In the genomic region with DNA sequence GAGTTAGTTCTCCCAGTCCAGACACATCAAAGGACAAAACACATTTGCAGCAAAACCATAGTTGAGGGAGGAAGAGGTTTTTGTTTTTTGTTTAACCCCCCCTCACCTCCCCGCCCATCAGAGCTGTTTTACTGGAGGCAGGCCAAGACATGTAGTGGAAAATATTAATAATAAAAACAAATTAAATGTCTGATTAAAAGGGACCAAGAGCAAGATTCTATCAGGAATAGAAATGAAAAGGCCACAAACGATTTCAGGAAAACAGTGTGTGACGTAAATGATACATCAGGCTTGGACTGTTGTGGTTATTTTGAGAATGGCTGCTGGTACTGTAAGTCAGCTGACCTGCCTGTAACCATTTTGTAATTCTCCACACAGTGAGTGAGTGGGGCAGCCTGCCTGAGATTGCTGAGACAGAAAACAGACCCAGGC, we compare ENCODE assay signal across 8 mouse cellular contexts.
DNase-seq lines count a peak whose midpoint lies in the region; ATAC-seq and TF ChIP-seq lines count a peak whose summit lies in the region.

No protein-coding gene starts in this region.

- H3K27me3 ChIP-seq in forebrain, embryonic 12.5 days: no peaks in the 10 kb centered on the region
- no peaks in the 10 kb centered on the region for H3K27me3 ChIP-seq in forebrain, embryonic 10.5 days (ENCODE audit: poor library complexity, severe bottlenecking)
- H3K27me3 ChIP-seq in embryonic facial prominence, embryonic 13.5 days: no peaks in the 10 kb centered on the region
- no peaks in the 10 kb centered on the region for H3K27me3 ChIP-seq in hindbrain, embryonic 14.5 days (ENCODE audit: control insufficient read depth, insufficient read depth, low read length)
- no peaks in the 10 kb centered on the region for H3K27me3 ChIP-seq in midbrain, postnatal 0 days (ENCODE audit: insufficient read depth, low read length)

- DNase-seq in forebrain, embryonic 10.5 days (ENCODE audit: extremely low spot score, low spot score): no peak
- DNase-seq in CD4-positive helper T cell, adult 2 months (ENCODE audit: low read depth, low spot score): peak; percentile 80
- DNase-seq in hindbrain, embryonic 14.5 days (ENCODE audit: low spot score): no peak
- peak; percentile 49 for DNase-seq in midbrain, postnatal 0 days (ENCODE audit: low spot score)
- no peak for DNase-seq in right cerebral cortex, postnatal 36 days (ENCODE audit: low spot score in 2 of 2)
- DNase-seq in spleen, postnatal 14 days (ENCODE audit: low spot score in 2 of 2): no peak

- no peaks in the 10 kb centered on the region for H3K9me3 ChIP-seq in forebrain, embryonic 12.5 days
- H3K9me3 ChIP-seq in forebrain, embryonic 10.5 days: no peaks in the 10 kb centered on the region
- H3K9me3 ChIP-seq in embryonic facial prominence, embryonic 13.5 days: no peaks in the 10 kb centered on the region
- no peaks in the 10 kb centered on the region for H3K9me3 ChIP-seq in hindbrain, embryonic 14.5 days (ENCODE audit: control insufficient read depth, low read length)
- H3K9me3 ChIP-seq in midbrain, postnatal 0 days (ENCODE audit: low read length): no peaks in the 10 kb centered on the region

- ATAC-seq in forebrain, embryonic 12.5 days (ENCODE audit: low FRiP score): no peak
- no peak for ATAC-seq in embryonic facial prominence, embryonic 13.5 days (ENCODE audit: insufficient number of reproducible peaks, insufficient read depth, low FRiP score, low TSS enrichment, low read depth)
- no peak for ATAC-seq in hindbrain, embryonic 14.5 days (ENCODE audit: low FRiP score)
- no peak; the same call in 1 of the 2 replicates for ATAC-seq in midbrain, postnatal 0 days (ENCODE audit: low FRiP score)

- H3K4me1 ChIP-seq in forebrain, embryonic 12.5 days: peaks cover 31% of the 10 kb centered on the region
- peaks cover 40% of the 10 kb centered on the region for H3K4me1 ChIP-seq in forebrain, embryonic 10.5 days
- peaks cover 39% of the 10 kb centered on the region for H3K4me1 ChIP-seq in embryonic facial prominence, embryonic 13.5 days
- H3K4me1 ChIP-seq in hindbrain, embryonic 14.5 days (replicated peaks; ENCODE audit: control insufficient read depth, insufficient read depth, low read length): peaks cover 36% of the 10 kb centered on the region
- no peaks in the 10 kb centered on the region; the same call in 1 of the 2 replicates for H3K4me1 ChIP-seq in midbrain, postnatal 0 days (ENCODE audit: insufficient read depth, low read length)

- no peak overlapping the region for H3K4me2 ChIP-seq in forebrain, embryonic 12.5 days
- H3K4me2 ChIP-seq in embryonic facial prominence, embryonic 13.5 days: peak overlapping the region; percentile 43; the same call in 1 of the 2 replicates
- H3K4me2 ChIP-seq in hindbrain, embryonic 14.5 days (replicated peaks): peak overlapping the region; percentile 39
- no peak overlapping the region for H3K4me2 ChIP-seq in midbrain, postnatal 0 days (ENCODE audit: low read depth, low read length, poor library complexity, severe bottlenecking)

- TF ChIP-seq CTCF in midbrain, postnatal 0 days (IDR thresholded peaks at IDR 0.05): no peak

- WGBS in forebrain, embryonic 12.5 days: 46% methylated on average over 3 of the region's 3 CpGs
- WGBS in forebrain, embryonic 10.5 days: 78% methylated on average over 3 of the region's 3 CpGs
- 17% methylated on average over 3 of the region's 3 CpGs for WGBS in embryonic facial prominence, embryonic 13.5 days
- WGBS in hindbrain, embryonic 14.5 days: 22% methylated on average over 3 of the region's 3 CpGs
- 44% methylated on average over 3 of the region's 3 CpGs for WGBS in midbrain, postnatal 0 days

- no peak overlapping the region for H3K4me3 ChIP-seq in forebrain, embryonic 12.5 days (replicated peaks)
- H3K4me3 ChIP-seq in forebrain, embryonic 10.5 days: no peak overlapping the region
- H3K4me3 ChIP-seq in embryonic facial prominence, embryonic 13.5 days: no peak overlapping the region
- H3K4me3 ChIP-seq in hindbrain, embryonic 14.5 days (replicated peaks; ENCODE audit: low read length): no peak overlapping the region
- H3K4me3 ChIP-seq in midbrain, postnatal 0 days (ENCODE audit: low read depth, low read length): no peak overlapping the region

- H3K36me3 ChIP-seq in forebrain, embryonic 12.5 days (replicated peaks): no peaks in the 10 kb centered on the region
- H3K36me3 ChIP-seq in forebrain, embryonic 10.5 days (replicated peaks): no peaks in the 10 kb centered on the region
- peaks cover 14% of the 10 kb centered on the region for H3K36me3 ChIP-seq in embryonic facial prominence, embryonic 13.5 days
- H3K36me3 ChIP-seq in hindbrain, embryonic 14.5 days (replicated peaks; ENCODE audit: control insufficient read depth, insufficient read depth): no peaks in the 10 kb centered on the region
- no peaks in the 10 kb centered on the region for H3K36me3 ChIP-seq in midbrain, postnatal 0 days (ENCODE audit: insufficient read depth, low read length)

- no peak overlapping the region for H3K9ac ChIP-seq in forebrain, embryonic 12.5 days
- H3K9ac ChIP-seq in embryonic facial prominence, embryonic 13.5 days: no peak overlapping the region
- no peak overlapping the region for H3K9ac ChIP-seq in hindbrain, embryonic 14.5 days
- no peak overlapping the region for H3K9ac ChIP-seq in midbrain, postnatal 0 days (replicated peaks; ENCODE audit: low read length, poor library complexity, severe bottlenecking)

- H3K27ac ChIP-seq in forebrain, embryonic 12.5 days: peak overlapping the region; percentile 25; the same call in 1 of the 2 replicates
- H3K27ac ChIP-seq in forebrain, embryonic 10.5 days: no peak overlapping the region
- H3K27ac ChIP-seq in embryonic facial prominence, embryonic 13.5 days: peak overlapping the region; percentile 81
- H3K27ac ChIP-seq in hindbrain, embryonic 14.5 days: peak overlapping the region; percentile 71
- 0 out of 2 replicates have a peak overlapping the region, but pooled peaks have one; percentile 32 for H3K27ac ChIP-seq in midbrain, postnatal 0 days (ENCODE audit: low read depth, low read length)

Comparison
In these comparisons a context has a peak if more than half of its experiments do, and no peak if none do; other contexts are left out.
1. H3K4me2 ChIP-seq: peak in embryonic facial prominence, embryonic 13.5 days (single experiment) and hindbrain, embryonic 14.5 days (single experiment); none in forebrain, embryonic 12.5 days (single experiment) and midbrain, postnatal 0 days (single experiment).
2. DNase-seq: peak in CD4-positive helper T cell, adult 2 months (single experiment) and midbrain, postnatal 0 days (single experiment); none in forebrain, embryonic 10.5 days (single experiment), hindbrain, embryonic 14.5 days (single experiment), right cerebral cortex, postnatal 36 days (0 of 2) and spleen, postnatal 14 days (0 of 2).